Mouse (Mus musculus) ovary, postnatal 36 days (tissue): ENCODE measurements at regions not wholly inside any gene's neighbourhood (a gene's known extent, or its start where the extent isn't known, plus 50 kb on each side); places are given as distances from the start of the nearest gene placed in this dataset.
A peak's percentile ranks its signal among the peaks of the same experiment; 100 is the strongest.

Experiments used
- DNase-seq: peaks from one replicate; pipeline ENCODE4 v3.0.0; 2022; ENCODE audit warnings: low spot score, mixed read lengths

GRCm38 (mm10) chr10:67663028-67663427 is 114.3 kb upstream of the Ado start:
- no peak for DNase-seq

GRCm38 (mm10) chr10:67661666-67662065 is 112.9 kb upstream of the Ado start:
- no peak for DNase-seq

- no peak for DNase-seq
Measured at GRCm38 (mm10) chr10:67658005-67658545, 109.3 kb upstream of the Ado start.

- no peak for DNase-seq
Measured at GRCm38 (mm10) chr10:67657305-67657704, 108.5 kb upstream of the Ado start.

- DNase-seq, result no peak
Measured at GRCm38 (mm10) chr10:67654518-67654917, 105.8 kb upstream of the Ado start.

GRCm38 (mm10) chr10:67652300-67652699 is 103.5 kb upstream of the Ado start:
- no peak for DNase-seq

GRCm38 (mm10) chr10:67651386-67651785 is 102.6 kb upstream of the Ado start:
- no peak for DNase-seq

GRCm38 (mm10) chr10:67647777-67648727 is 99.3 kb upstream of the Ado start:
- peak; percentile 54 for DNase-seq

- DNase-seq, result no peak
Measured at GRCm38 (mm10) chr10:67646659-67647559, 98.2 kb upstream of the Ado start.

- no peak for DNase-seq
Measured at GRCm38 (mm10) chr10:67645821-67646220, 97.1 kb upstream of the Ado start.

- no peak for DNase-seq
Measured at GRCm38 (mm10) chr10:67644280-67644679, 95.5 kb upstream of the Ado start.

- no peak for DNase-seq
Measured at GRCm38 (mm10) chr10:67643685-67644084, 94.9 kb upstream of the Ado start.

GRCm38 (mm10) chr10:67637339-67637738 is 88.6 kb upstream of the Ado start:
- DNase-seq, result no peak

GRCm38 (mm10) chr10:67636569-67636968 is 87.8 kb upstream of the Ado start:
- peak; percentile 16 for DNase-seq

- no peak for DNase-seq
Measured at GRCm38 (mm10) chr10:67634795-67635194, 86.0 kb upstream of the Ado start.

GRCm38 (mm10) chr10:67633063-67633462 is 84.3 kb upstream of the Ado start:
- no peak for DNase-seq

- no peak for DNase-seq
Measured at GRCm38 (mm10) chr10:67623338-67623737, 74.6 kb upstream of the Ado start.

- no peak for DNase-seq
Measured at GRCm38 (mm10) chr10:67620018-67620417, 71.3 kb upstream of the Ado start.

- no peak for DNase-seq
Measured at GRCm38 (mm10) chr10:67618112-67618511, 69.4 kb upstream of the Ado start.

GRCm38 (mm10) chr10:67615016-67615415 is 66.3 kb upstream of the Ado start:
- DNase-seq, result no peak

- DNase-seq, result no peak
Measured at GRCm38 (mm10) chr10:67610689-67611088, 61.9 kb upstream of the Ado start.

- no peak for DNase-seq
Measured at GRCm38 (mm10) chr10:67608033-67608432, 59.3 kb upstream of the Ado start.
